Comparison of ENCODE assay signal across 10 mouse cellular contexts in the genomic region with DNA sequence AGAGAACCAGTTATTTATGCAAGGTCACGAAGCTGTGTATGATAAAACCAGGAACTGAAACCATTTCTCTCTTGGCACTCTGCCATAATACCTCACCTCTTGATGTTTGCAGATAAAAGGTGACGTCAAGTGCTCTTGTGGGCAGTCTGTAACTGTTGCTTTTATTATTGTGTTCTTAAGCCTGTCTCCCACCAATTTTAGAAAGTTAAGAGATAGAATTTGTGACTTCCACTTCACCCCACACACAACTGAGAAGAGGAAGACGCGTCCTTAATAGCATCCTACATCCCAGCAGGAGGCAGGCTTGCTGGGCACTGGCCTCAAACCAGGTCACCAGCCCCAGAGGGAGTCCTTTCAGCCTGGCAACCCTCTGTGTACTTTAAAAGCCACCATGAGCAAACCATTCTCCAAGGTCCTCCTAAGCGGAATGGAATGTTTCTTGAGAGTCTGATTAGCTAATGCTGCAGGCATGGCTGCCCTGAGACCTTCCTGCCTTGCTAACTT. TPM values are rescaled to one million over a fixed set of nuclear protein-coding genes. Genes with fewer than 3 reads are reported as not detected.
DNase-seq lines count a peak whose midpoint lies in the region; ATAC-seq and TF ChIP-seq lines count a peak whose summit lies in the region.
"Had no signal": no experiment of that assay in that cellular context is flagged by ENCODE, and none has a peak within 500 bp of the region (broad histone marks: within the 10 kb centered on the region; RNA-seq: fewer than 3 reads in every experiment).

No protein-coding gene starts in this region.

- peak; percentile 6; the same call in 1 of the 2 replicates for TF ChIP-seq CTCF in forebrain, postnatal 0 days (IDR thresholded peaks at IDR 0.05; ENCODE audit: low read depth)

- no peak overlapping the region for H3K9ac ChIP-seq in forebrain, postnatal 0 days
- no peak overlapping the region for H3K9ac ChIP-seq in forebrain, embryonic 12.5 days
- H3K9ac ChIP-seq: embryonic facial prominence, embryonic 15.5 days had no signal

- DNase-seq in forebrain, postnatal 0 days: no peak
- DNase-seq in CD4-positive helper T cell, adult 2 months (ENCODE audit: low read depth, low spot score): peak; percentile 86
- DNase-seq in induced T-regulatory cell, adult 2 months (ENCODE audit: low read depth): peak; percentile 95
- DNase-seq in layer of hippocampus, adult 9-10 months (ENCODE audit: low spot score): no peak
- DNase-seq in gastrocnemius, adult 18-20 months (ENCODE audit: low spot score): no peak
- no peak for DNase-seq in layer of hippocampus, adult 8-10 months (ENCODE audit: low spot score in 2 of 2)

- H3K27ac ChIP-seq in forebrain, postnatal 0 days (ENCODE audit: low read depth, low read length): no peak overlapping the region
- H3K27ac ChIP-seq in forebrain, embryonic 12.5 days: no peak overlapping the region
- H3K27ac ChIP-seq: embryonic facial prominence, embryonic 15.5 days had no signal

- no peaks in the 10 kb centered on the region for H3K27me3 ChIP-seq in forebrain, postnatal 0 days (ENCODE audit: insufficient read depth, low read length)
- peaks cover 9% of the 10 kb centered on the region; the same call in 1 of the 2 replicates for H3K27me3 ChIP-seq in forebrain, embryonic 12.5 days
- H3K27me3 ChIP-seq: megakaryocyte, embryonic 14.5 days had no signal

- no peaks in the 10 kb centered on the region for H3K36me3 ChIP-seq in forebrain, postnatal 0 days (ENCODE audit: insufficient read depth)
- H3K36me3 ChIP-seq in forebrain, embryonic 12.5 days (replicated peaks): no peaks in the 10 kb centered on the region
- H3K36me3 ChIP-seq: embryonic facial prominence, embryonic 15.5 days had no signal

- H3K9me3 ChIP-seq in forebrain, postnatal 0 days (ENCODE audit: low read length): no peaks in the 10 kb centered on the region
- no peaks in the 10 kb centered on the region for H3K9me3 ChIP-seq in forebrain, embryonic 12.5 days
- H3K9me3 ChIP-seq: embryonic facial prominence, embryonic 15.5 days had no signal

- no peak for ATAC-seq in forebrain, postnatal 0 days
- ATAC-seq in forebrain, embryonic 12.5 days (ENCODE audit: low FRiP score): no peak
- ATAC-seq in megakaryocyte, adult 5-6 weeks (ENCODE audit: poor library complexity, severe bottlenecking): peak; percentile 42

- WGBS in forebrain, postnatal 0 days: 21% methylated on average over 5 of the region's 5 CpGs
- 23% methylated on average over 5 of the region's 5 CpGs for WGBS in forebrain, embryonic 12.5 days

- H3K4me2 ChIP-seq in forebrain, postnatal 0 days (ENCODE audit: low read depth): no peak overlapping the region
- no peak overlapping the region for H3K4me2 ChIP-seq in forebrain, embryonic 12.5 days
- H3K4me2 ChIP-seq: embryonic facial prominence, embryonic 15.5 days had no signal

- no peaks in the 10 kb centered on the region for H3K4me1 ChIP-seq in forebrain, postnatal 0 days (ENCODE audit: insufficient read depth)
- H3K4me1 ChIP-seq in forebrain, embryonic 12.5 days: peaks cover 8% of the 10 kb centered on the region

- H3K4me3 ChIP-seq in forebrain, postnatal 0 days (ENCODE audit: low read depth, low read length): no peak overlapping the region
- H3K4me3 ChIP-seq in forebrain, embryonic 12.5 days (replicated peaks): no peak overlapping the region
- H3K4me3 ChIP-seq: embryonic facial prominence, embryonic 15.5 days; megakaryocyte, embryonic 14.5 days had no signal

RNA-seq across cellular contexts. Expression of a gene that starts 3.2 kb away (rescaled TPM):
- total RNA-seq in forebrain, postnatal 0 days (2014; rRNA removed): 29.9 and 34.0 TPM in 2 replicates
- polyA plus RNA-seq in forebrain, postnatal 0 days (2015; fragmentation: Nextera tagmentation; extraction: Ambion mirVana): 2.5 and 3.9 TPM in 2 replicates
- polyA plus RNA-seq in forebrain, embryonic 12.5 days (2016; fragmentation: Nextera tagmentation; extraction: Ambion mirVana): 2.1 and 2.7 TPM in 2 replicates
- total RNA-seq in megakaryocyte, adult 5-6 weeks (2015): 103 and 104 TPM in 2 replicates
- total RNA-seq in megakaryocyte, adult 5-6 weeks (2017): 94.7 and 107 TPM in 2 replicates
- 1 to 10 TPM; 2.8 to 3.2 TPM for total RNA-seq in gastrocnemius, adult 18-20 months (2021)
- total RNA-seq in layer of hippocampus, adult 8-10 months (2022): 100 to 1,000 TPM; 108 to 115 (median 111) TPM

Comparison
In these comparisons a context has a peak if more than half of its experiments do, and no peak if none do; other contexts are left out.
1. DNase-seq: peak in CD4-positive helper T cell, adult 2 months (single experiment) and induced T-regulatory cell, adult 2 months (single experiment); none in forebrain, postnatal 0 days (single experiment), layer of hippocampus, adult 9-10 months (single experiment), gastrocnemius, adult 18-20 months (single experiment) and layer of hippocampus, adult 8-10 months (0 of 2).